Comparison of ENCODE assay signal across 8 mouse cellular contexts in genomic region chr19:47865353-47865947, GRCm38 (mm10). TPM values are rescaled to one million over a fixed set of nuclear protein-coding genes. Genes with fewer than 3 reads are reported as not detected.
DNase-seq lines count a peak whose midpoint lies in the region; ATAC-seq lines count a peak whose summit lies in the region.

TSS of gene Gsto2 (plus strand) at chr19:47865534.

- peak within 1 kb of the TSS; percentile 89 for H3K4me2 ChIP-seq in kidney, embryonic 15.5 days

- peaks cover 6% of the 10 kb centered on the region; the same call in 1 of the 2 replicates for H3K4me1 ChIP-seq in heart, embryonic 10.5 days
- peaks cover 6% of the 10 kb centered on the region; the same call in 1 of the 2 replicates for H3K4me1 ChIP-seq in kidney, embryonic 15.5 days

- H3K4me3 ChIP-seq in heart, embryonic 10.5 days: peak within 1 kb of the TSS; percentile 73
- H3K4me3 ChIP-seq in kidney, embryonic 15.5 days (replicated peaks): peak within 1 kb of the TSS; percentile 73

- under 1% methylated on average over 49 of the region's 49 CpGs for WGBS in heart, embryonic 10.5 days
- WGBS in kidney, embryonic 15.5 days: under 1% methylated on average over 49 of the region's 49 CpGs

- no peaks in the 10 kb centered on the region for H3K9me3 ChIP-seq in heart, embryonic 10.5 days
- no peaks in the 10 kb centered on the region for H3K9me3 ChIP-seq in kidney, embryonic 15.5 days (replicated peaks)

- peak; percentile 100 for ATAC-seq in erythroblast, adult 5-6 weeks (replicated peaks; ENCODE audit: low FRiP score, poor library complexity, severe bottlenecking)
- peak; percentile 100 for ATAC-seq in kidney, embryonic 15.5 days (replicated peaks; ENCODE audit: low FRiP score)
- peak; percentile 97 for ATAC-seq in monocyte, adult 5-6 weeks (replicated peaks; ENCODE audit: insufficient number of reproducible peaks, low FRiP score, low TSS enrichment, poor library complexity, severe bottlenecking)

- H3K27me3 ChIP-seq in heart, embryonic 10.5 days (ENCODE audit: insufficient read depth, poor library complexity, severe bottlenecking): peaks cover 8% of the 10 kb centered on the region; the same call in 1 of the 2 replicates
- no peaks in the 10 kb centered on the region for H3K27me3 ChIP-seq in kidney, embryonic 15.5 days

- DNase-seq in 416B (ENCODE audit: low read depth): peak; percentile 96
- DNase-seq in brain, adult 2 months (ENCODE audit: low read depth, low spot score): peak; percentile 99
- DNase-seq in heart, embryonic 10.5 days (ENCODE audit: low spot score): peak; percentile 98
- peak; percentile 94 for DNase-seq in liver
- peak; percentile 92 to 95 for DNase-seq in spleen, postnatal 4 days (ENCODE audit: low spot score in 2 of 2)

- peak within 1 kb of the TSS; percentile 84 for H3K9ac ChIP-seq in kidney, embryonic 15.5 days

- H3K36me3 ChIP-seq in heart, embryonic 10.5 days: peaks cover 12% of the 10 kb centered on the region
- H3K36me3 ChIP-seq in kidney, embryonic 15.5 days: peaks cover 19% of the 10 kb centered on the region

- H3K27ac ChIP-seq in heart, embryonic 10.5 days: peak within 1 kb of the TSS; percentile 96
- peak within 1 kb of the TSS; percentile 90 for H3K27ac ChIP-seq in kidney, embryonic 15.5 days

RNA-seq across cellular contexts. Expression of gene Gsto2, which starts in this region (rescaled TPM):
- not detected in 2 replicates for total RNA-seq in erythroblast, adult 5-6 weeks (2015; ENCODE audit: low replicate concordance)
- total RNA-seq in erythroblast, adult 5-6 weeks (2017; ENCODE audit: low replicate concordance): not detected in 2 replicates
- polyA plus RNA-seq in heart, embryonic 10.5 days (2016; fragmentation: Nextera tagmentation; extraction: Ambion mirVana): 0.59 and 1.0 TPM in 2 replicates
- 1.6 and 2.0 TPM in 2 replicates for polyA plus RNA-seq in kidney, embryonic 15.5 days (2015; fragmentation: Nextera tagmentation; extraction: Ambion mirVana)
- total RNA-seq in monocyte, adult 5-6 weeks (2017): 0.43 TPM in 1 of 3 replicates, not detected in the others

Comparison
In these comparisons a context has a peak if more than half of its experiments do, and no peak if none do; other contexts are left out.
1. Peak in every context shown above with its lines: DNase-seq, ATAC-seq, H3K4me3 ChIP-seq and H3K27ac ChIP-seq.
2. Peak in ATAC-seq in erythroblast, adult 5-6 weeks; RNA of the gene not detected or under 1 TPM.
3. Peak in ATAC-seq in monocyte, adult 5-6 weeks; RNA of the gene not detected or under 1 TPM.